Mouse (Mus musculus) embryonic facial prominence, embryonic 13.5 days (tissue): ENCODE results near the gene Gm17428. TPM values are rescaled to one million over a fixed set of nuclear protein-coding genes. Genes with fewer than 3 reads are reported as not detected.
"Not testable (repeated sequence)": the region's sequence is repeated elsewhere in the genome, so short reads cannot be mapped to it uniquely, and the experiment has no call there.

ENCODE experiments used
- ATAC-seq: fragments of 200-750 bp; cut with Nextera tagmentation; 2 replicates; pipeline ENCODE4 v1.8.0; 2017; ENCODE audit warnings: low read depth; ENCODE audit not compliant: insufficient number of reproducible peaks, insufficient read depth, low FRiP score, low TSS enrichment
- H3K27ac ChIP-seq: fragments of 300-500 bp; sonication (generic); 2 replicates; pipeline ENCODE4 v1.5.1; 2015; ENCODE audit warnings: moderate library complexity, mild to moderate bottlenecking, inconsistent platforms
- H3K27me3 ChIP-seq: fragments of 300-500 bp; sonication (generic); 2 replicates; pipeline ENCODE4 v1.6.1; 2015; ENCODE audit warnings: mild to moderate bottlenecking, inconsistent platforms
- H3K36me3 ChIP-seq: fragments of 300-500 bp; sonication (generic); 2 replicates; pipeline ENCODE4 v1.6.1; 2015; ENCODE audit warnings: mild to moderate bottlenecking, inconsistent platforms
- H3K4me1 ChIP-seq: fragments of 300-500 bp; sonication (generic); 2 replicates; pipeline ENCODE4 v1.6.1; 2015; ENCODE audit warnings: inconsistent platforms
- H3K4me2 ChIP-seq: fragments of 300-500 bp; sonication (generic); 2 replicates; pipeline ENCODE4 v1.6.1; 2015; ENCODE audit warnings: moderate library complexity, mild to moderate bottlenecking, inconsistent platforms
- H3K4me3 ChIP-seq: fragments of 300-500 bp; sonication (generic); 2 replicates; pipeline ENCODE4 v1.5.1; 2015; ENCODE audit warnings: mild to moderate bottlenecking, inconsistent platforms
- H3K9ac ChIP-seq: fragments of 300-500 bp; sonication (generic); 2 replicates; pipeline ENCODE4 v1.6.1; 2015; ENCODE audit warnings: mild to moderate bottlenecking, inconsistent platforms
- H3K9me3 ChIP-seq: fragments of 300-500 bp; sonication (generic); 2 replicates; pipeline ENCODE4 v1.6.1; 2016; ENCODE audit warnings: inconsistent platforms
- WGBS: fragments of 180-500 bp; shearing (Covaris S2); methylation state at CpG from one replicate; pipeline ENCODE4 v1.1.7; 2015; ENCODE audit warnings: mixed read lengths; 5-methylcytosine and 5-hydroxymethylcytosine counted together
- polyA plus RNA-seq: library from polyadenylated mRNA; unstranded; fragments of >200 nt; fragmentation: Nextera tagmentation; extraction: Ambion mirVana; gene quantifications from 2 replicates; pipeline ENCODE4 v1.2.1, GENCODE M21; 2015

Gene Gm17428
- polyA plus RNA-seq, 1 experiment from 2014 or later: not detected

DNA sequence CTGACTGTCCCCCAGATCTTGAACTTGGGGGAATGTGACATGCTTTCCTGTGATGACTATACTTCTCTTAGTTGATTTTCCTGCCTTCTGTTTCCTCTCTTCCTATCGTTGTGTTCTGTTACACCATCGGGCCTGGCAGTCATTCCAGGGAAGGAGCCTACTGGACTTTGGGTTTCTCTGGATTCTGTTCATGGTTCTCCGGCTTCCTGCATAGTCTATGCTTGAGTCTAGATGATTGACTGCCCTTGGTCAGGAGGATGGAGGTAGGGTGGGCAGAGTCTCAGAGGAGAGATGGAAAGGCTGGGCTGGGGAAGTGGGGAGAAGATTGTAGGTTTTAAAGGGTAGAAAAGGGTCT lies 36.6 kb upstream of the Gm17428 start:
- no peak overlapping the region for H3K4me3 ChIP-seq
- 73% methylated on average over 3 of the region's 3 CpGs for WGBS
- H3K27ac ChIP-seq: no peak overlapping the region
- no peak overlapping the region for H3K9ac ChIP-seq
- H3K4me1 ChIP-seq: peaks cover 19% of the 10 kb centered on the region
- no peak overlapping the region for H3K4me2 ChIP-seq
- H3K27me3 ChIP-seq: no peaks in the 10 kb centered on the region
- no peaks in the 10 kb centered on the region for H3K36me3 ChIP-seq
- no peak for ATAC-seq
- H3K9me3 ChIP-seq: no peaks in the 10 kb centered on the region

DNA sequence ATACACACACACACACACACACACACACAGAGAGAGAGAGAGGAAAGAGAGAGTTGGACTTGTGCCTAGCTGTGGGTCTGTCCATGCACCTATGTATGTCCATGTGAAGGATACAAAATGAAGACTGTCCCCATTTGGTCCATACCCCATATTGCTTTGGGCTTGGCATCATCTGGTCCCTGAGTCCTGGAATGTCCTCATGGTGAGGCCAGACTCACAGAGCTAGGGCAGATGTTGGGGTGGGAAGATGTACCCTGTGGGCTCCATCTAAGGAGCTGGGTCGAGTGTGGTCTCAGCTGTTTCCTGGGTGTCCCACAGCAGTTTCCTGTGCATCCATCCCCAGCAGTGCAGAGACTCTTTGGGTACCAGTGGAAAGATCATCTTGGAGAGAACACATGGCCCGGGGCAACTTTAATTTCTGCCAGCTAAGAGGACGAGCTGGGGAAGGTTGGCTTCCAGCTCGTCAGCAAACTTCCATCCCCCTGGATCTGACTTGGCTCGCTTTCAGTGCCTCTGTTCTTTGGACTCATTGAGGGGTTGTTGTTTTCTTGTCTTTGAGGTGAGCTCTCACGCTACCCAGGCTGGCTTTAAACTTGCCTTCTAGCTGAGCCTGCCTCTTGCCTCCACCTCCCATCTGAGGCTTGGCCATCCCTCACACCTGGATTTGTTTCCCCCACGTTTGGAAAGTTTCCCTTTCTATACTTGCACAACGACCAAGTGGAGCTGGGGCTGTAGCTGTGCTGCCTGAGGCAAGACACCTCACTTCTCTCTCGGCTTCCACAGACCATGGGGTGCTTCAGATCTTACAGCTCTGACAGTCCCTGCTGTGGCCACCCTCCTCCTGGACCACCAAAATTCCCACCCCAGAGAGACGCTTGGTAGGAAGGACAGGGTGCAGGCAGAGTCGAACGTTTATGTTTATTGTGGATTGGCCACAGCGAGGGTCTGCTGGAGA lies 35.4 kb upstream of the Gm17428 start:
- H3K9ac ChIP-seq: no peak overlapping the region
- no peak overlapping the region for H3K27ac ChIP-seq
- H3K9me3 ChIP-seq: no peaks in the 10 kb centered on the region
- no peaks in the 10 kb centered on the region for H3K27me3 ChIP-seq
- H3K36me3 ChIP-seq: no peaks in the 10 kb centered on the region
- H3K4me3 ChIP-seq: no peak overlapping the region
- no peak overlapping the region for H3K4me2 ChIP-seq
- peaks cover 10% of the 10 kb centered on the region for H3K4me1 ChIP-seq
- no peak for ATAC-seq
- WGBS: 59% methylated on average over 13 of the region's 13 CpGs

DNA sequence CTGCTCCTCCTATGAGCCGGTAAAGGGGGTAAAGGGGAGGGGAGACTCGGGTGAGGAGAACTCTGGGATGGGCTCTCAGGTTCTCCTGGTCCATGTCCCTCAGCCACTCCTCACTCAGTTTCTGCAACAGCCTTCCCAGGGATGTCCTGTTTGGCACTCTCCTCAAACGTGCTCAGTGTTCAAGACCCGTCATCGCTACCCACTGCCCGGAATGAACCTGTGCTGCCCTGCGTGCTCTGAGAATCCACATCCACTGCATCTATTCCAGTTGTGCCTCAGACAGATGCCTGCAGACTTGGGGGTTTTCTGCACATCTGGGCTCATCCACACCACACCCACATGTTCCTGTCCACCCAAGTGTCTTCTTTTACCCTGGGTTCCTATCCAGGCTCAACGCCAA lies 34.3 kb upstream of the Gm17428 start:
- no peaks in the 10 kb centered on the region for H3K27me3 ChIP-seq
- no peaks in the 10 kb centered on the region for H3K36me3 ChIP-seq
- H3K4me2 ChIP-seq: no peak overlapping the region
- no peak overlapping the region for H3K4me3 ChIP-seq
- H3K27ac ChIP-seq: no peak overlapping the region
- 86% methylated on average over 8 of the region's 8 CpGs for WGBS
- H3K9me3 ChIP-seq: no peaks in the 10 kb centered on the region
- ATAC-seq: no peak
- H3K4me1 ChIP-seq: peaks cover 5% of the 10 kb centered on the region; the same call in 1 of the 2 replicates
- H3K9ac ChIP-seq: no peak overlapping the region

DNA sequence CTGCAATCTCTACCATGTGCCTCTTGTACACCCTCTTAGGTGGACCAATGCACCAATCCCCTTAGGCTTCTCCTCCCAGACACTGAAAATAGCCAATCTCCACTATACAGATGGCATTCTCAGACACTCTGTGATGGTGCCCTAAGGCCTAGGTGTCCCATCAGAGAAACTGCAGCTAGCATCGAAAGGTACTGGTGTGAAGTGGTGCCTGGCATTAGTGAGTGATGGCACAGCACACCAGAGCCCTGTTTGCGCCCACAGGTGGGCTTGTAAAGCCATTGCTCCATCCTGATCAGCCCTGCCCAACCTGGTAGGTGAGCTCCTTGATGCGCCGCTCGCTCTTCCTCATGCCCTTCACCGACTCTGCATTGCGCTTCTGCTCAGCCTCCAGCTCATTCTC lies 32.8 kb upstream of the Gm17428 start:
- Histone ChIP-seq H3K4me1 (peaks cover 5% of the 10 kb centered on the region; the same call in 1 of the 2 replicates), H3K4me3 (no peak overlapping the region), H3K27ac (no peak overlapping the region), H3K9ac (no peak overlapping the region), H3K27me3 (no peaks in the 10 kb centered on the region), H3K36me3 (no peaks in the 10 kb centered on the region), H3K4me2 (no peak overlapping the region), H3K9me3 (no peaks in the 10 kb centered on the region)
- no peak for ATAC-seq
- WGBS: 92% methylated on average over 7 of the region's 7 CpGs

DNA sequence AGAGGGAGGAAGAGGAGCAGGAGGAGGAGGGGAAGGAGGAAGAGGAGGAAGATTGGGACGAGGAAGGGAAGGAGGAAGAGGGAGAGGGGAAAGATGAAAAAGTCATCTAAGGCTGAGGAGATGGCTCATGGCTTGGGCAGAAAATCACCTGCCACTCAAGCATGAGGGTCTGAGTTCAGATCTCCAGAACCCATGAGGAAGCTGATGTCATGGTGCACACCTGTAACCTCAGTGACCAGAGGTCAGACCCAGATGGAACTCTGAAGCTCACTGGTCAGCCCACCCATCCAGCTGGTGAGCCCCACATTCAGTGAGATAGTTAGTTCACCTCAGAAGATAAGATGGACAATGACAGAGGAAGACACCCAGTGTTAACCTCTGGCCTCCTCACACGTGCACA lies 31.8 kb upstream of the Gm17428 start:
- H3K27me3 ChIP-seq: no peaks in the 10 kb centered on the region
- WGBS: 70% methylated on average over 2 of the region's 2 CpGs
- H3K4me2 ChIP-seq: no peak overlapping the region
- no peak overlapping the region for H3K9ac ChIP-seq
- H3K36me3 ChIP-seq: no peaks in the 10 kb centered on the region
- ATAC-seq: no peak
- H3K4me1 ChIP-seq: peaks cover 5% of the 10 kb centered on the region; the same call in 1 of the 2 replicates
- no peaks in the 10 kb centered on the region for H3K9me3 ChIP-seq
- no peak overlapping the region for H3K4me3 ChIP-seq
- H3K27ac ChIP-seq: no peak overlapping the region

DNA sequence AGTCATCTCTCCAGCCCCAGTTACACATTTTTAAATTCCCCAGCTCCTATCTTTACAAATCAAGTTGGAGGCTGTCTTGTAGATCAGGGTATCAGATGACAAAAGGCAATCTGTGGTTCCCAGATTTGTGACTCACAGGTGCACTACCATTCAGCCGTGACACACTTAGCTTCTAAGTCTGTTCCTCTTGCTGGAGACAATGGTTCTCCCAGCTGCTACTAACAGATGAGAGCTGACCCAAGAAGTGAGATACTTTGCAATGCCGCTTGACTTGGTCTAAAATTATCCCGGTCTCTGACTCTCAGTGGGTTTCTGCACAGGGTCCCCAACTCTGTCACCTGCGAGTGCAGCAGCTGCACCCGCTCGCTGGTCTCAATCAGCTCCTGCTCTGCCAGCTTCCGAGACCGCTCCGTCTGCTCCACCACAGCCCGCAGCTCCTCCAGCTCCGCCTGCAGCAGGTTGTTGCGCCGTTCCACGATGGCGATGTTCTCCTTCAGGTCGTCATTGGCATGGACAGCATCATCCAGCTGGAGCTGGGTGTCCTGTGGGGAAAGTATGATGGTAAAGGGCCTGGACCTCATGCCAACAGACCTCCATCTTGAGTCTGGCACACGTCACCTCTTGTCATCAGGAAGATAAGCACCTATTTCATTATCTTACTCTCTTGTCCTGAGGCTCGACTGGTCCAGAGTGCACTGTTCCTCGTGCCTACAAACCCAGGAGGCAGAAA lies 30.6 kb upstream of the Gm17428 start:
- 85% methylated on average over 19 of the region's 19 CpGs for WGBS
- H3K4me2 ChIP-seq: no peak overlapping the region
- ATAC-seq: no peak

DNA sequence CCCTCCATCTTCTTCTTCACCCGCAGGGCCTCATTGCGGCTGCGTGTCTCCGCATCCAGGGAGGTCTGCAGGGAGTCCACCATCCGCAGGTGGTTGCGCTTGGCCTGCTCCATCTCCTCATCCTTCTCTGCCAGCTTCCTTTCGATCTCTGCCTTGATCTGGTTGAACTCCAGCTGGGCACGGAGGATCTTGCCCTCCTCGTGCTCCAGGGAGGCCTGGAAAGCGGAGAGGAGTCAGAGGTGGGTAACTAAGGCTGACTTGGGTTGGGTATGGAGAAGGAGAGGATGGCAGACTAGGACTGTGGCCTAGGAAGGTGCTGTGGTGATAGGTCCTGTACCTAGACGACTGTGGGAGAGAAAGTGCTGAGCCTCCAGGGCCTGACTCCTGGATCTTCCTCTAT lies 29.7 kb upstream of the Gm17428 start:
- not testable (repeated sequence) for H3K9me3 ChIP-seq, H3K4me2 ChIP-seq, H3K27me3 ChIP-seq, H3K4me3 ChIP-seq, H3K36me3 ChIP-seq, H3K4me1 ChIP-seq, ATAC-seq, H3K27ac ChIP-seq, H3K9ac ChIP-seq
- 86% methylated on average over 11 of the region's 11 CpGs for WGBS

More for the DNA sequence above, 30.6 kb upstream of the Gm17428 start:
- Histone ChIP-seq H3K4me3 (no peak overlapping the region), H3K27ac (no peak overlapping the region), H3K9me3 (no peaks in the 10 kb centered on the region), H3K27me3 (no peaks in the 10 kb centered on the region), H3K36me3 (no peaks in the 10 kb centered on the region), H3K9ac (no peak overlapping the region), H3K4me1 (peaks cover 3% of the 10 kb centered on the region; the same call in 1 of the 2 replicates)

DNA sequence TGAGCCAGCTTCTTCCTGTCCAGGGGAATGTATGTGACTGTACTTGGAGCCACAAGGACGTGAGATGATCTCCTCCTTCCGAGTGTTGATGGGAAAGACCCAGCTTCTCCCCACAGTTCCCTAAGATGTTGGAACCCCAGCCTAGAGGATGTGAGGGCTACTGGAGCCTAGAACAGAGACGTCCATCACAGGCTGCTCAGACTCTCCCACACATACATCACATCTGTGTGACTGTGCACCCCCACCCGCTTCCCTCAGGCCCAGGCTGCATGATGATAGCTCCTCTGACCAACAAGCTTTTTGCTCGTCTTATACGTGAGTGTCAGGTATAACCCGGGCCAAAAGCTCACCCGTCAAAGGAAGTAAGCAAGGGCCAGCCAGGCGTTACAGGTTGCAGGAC lies 28.0 kb upstream of the Gm17428 start:
- Histone ChIP-seq H3K9me3 (no peaks in the 10 kb centered on the region), H3K36me3 (no peaks in the 10 kb centered on the region), H3K9ac (no peak overlapping the region), H3K27ac (no peak overlapping the region), H3K27me3 (no peaks in the 10 kb centered on the region), H3K4me3 (no peak overlapping the region), H3K4me1 (no peaks in the 10 kb centered on the region), H3K4me2 (no peak overlapping the region)
- 85% methylated on average over 9 of the region's 9 CpGs for WGBS
- no peak for ATAC-seq

DNA sequence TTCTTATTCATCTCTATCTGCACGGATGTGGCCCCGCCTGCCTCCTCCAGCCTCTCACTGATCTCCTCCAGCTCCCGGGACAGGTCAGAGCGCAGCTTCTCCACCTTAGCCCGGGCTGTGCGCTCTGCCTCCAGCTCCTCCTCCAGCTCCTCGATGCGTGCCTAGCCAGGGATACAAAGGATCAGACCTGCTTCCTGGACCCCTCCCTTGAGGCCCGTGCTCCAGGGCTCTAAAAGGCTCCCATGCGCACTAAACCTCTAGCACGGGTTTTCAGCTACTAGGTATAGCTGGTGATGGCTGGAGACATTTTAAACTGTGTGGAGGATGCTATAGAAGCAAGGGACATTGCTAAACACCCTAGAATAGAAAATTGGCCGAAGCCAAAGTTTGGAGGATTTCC lies 26.2 kb upstream of the Gm17428 start:
- Histone ChIP-seq H3K27me3 (no peaks in the 10 kb centered on the region), H3K4me2 (no peak overlapping the region), H3K4me1 (no peaks in the 10 kb centered on the region), H3K36me3 (no peaks in the 10 kb centered on the region), H3K9ac (no peak overlapping the region), H3K9me3 (no peaks in the 10 kb centered on the region), H3K27ac (no peak overlapping the region), H3K4me3 (no peak overlapping the region)
- ATAC-seq: no peak
- WGBS: 63% methylated on average over 12 of the region's 12 CpGs

DNA sequence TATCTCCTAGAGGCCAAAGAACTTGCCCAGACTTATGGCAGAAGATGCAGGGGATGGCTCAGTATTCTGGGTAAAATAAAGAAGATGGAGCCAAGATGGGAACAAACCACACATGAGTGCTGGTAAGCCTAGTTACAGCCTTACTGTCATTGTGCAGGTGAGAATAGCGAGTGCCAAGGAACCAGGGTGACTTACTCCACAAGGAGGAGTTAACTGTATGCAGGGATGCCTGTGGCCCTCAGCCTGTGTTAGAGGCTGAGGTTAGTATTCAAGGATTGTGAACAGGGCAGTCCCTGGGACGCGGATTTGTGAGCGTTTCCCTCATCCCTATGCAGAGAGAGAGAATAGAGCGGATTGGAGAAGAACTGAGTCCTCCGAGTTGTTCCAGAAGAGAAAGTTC lies 25.1 kb upstream of the Gm17428 start:
- ATAC-seq: no peak
- H3K27ac ChIP-seq: no peak overlapping the region
- H3K36me3 ChIP-seq: no peaks in the 10 kb centered on the region
- WGBS: 87% methylated on average over 6 of the region's 6 CpGs
- H3K9me3 ChIP-seq: no peaks in the 10 kb centered on the region
- H3K27me3 ChIP-seq: no peaks in the 10 kb centered on the region
- no peak overlapping the region for H3K4me2 ChIP-seq
- H3K9ac ChIP-seq: no peak overlapping the region
- H3K4me1 ChIP-seq: no peaks in the 10 kb centered on the region
- H3K4me3 ChIP-seq: no peak overlapping the region

DNA sequence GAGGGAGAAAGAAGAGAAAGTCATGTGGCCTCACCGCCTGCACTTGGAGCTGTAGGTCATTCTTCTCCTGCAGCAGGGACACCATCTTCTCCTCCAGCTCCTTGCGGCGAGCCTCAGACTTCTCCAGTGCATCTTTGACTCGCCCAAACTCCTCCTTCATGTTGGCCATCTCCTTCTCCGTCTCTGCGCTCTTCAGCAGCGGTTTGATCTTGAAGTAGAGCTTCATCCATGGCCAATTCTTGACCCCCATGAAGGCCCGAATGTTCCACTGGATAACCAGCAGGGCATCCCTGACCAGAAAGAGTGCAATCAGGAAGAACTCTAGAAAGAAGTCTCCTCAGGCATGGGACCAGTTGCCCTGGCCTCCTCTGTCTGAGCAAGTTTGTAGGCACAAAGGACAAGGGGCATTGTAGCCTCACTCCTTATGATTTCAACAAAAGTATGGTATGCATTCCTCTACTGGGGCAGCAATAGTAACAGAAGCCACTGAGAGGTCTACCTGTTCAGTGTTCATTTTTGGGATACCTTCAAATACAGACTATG lies 23.0 kb upstream of the Gm17428 start:
- no peak overlapping the region for H3K4me2 ChIP-seq
- H3K27me3 ChIP-seq: no peaks in the 10 kb centered on the region
- no peaks in the 10 kb centered on the region for H3K4me1 ChIP-seq
- H3K4me3 ChIP-seq: no peak overlapping the region
- no peaks in the 10 kb centered on the region for H3K9me3 ChIP-seq
- H3K9ac ChIP-seq: no peak overlapping the region
- no peak overlapping the region for H3K27ac ChIP-seq
- 92% methylated on average over 8 of the region's 8 CpGs for WGBS
- no peaks in the 10 kb centered on the region for H3K36me3 ChIP-seq
- no peak for ATAC-seq

DNA sequence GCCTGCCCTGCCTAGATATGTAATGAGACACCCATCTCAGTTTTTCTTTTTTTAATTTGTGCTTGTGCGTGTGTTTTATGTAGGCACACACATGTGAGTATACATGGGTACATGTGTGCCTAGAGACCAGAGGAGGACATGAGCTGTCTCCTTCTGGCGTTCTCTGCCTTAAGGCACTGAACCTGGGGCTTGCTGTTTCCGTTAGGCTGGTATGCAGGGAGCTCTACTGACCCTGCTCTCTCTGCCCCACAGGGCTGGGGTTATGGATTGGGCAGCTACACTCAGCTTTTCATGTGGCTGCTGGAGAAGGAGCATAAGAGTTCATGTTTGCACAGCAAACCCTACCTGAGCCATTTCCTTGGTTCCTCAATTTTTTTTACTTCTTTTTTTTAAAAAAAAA lies 22.3 kb upstream of the Gm17428 start:
- Histone ChIP-seq H3K27ac (no peak overlapping the region), H3K9me3 (no peaks in the 10 kb centered on the region), H3K36me3 (no peaks in the 10 kb centered on the region), H3K27me3 (no peaks in the 10 kb centered on the region), H3K4me2 (no peak overlapping the region), H3K4me1 (no peaks in the 10 kb centered on the region), H3K9ac (no peak overlapping the region), H3K4me3 (no peak overlapping the region)
- WGBS: 60% methylated on average over 3 of the region's 3 CpGs
- ATAC-seq: no peak
